8 mouse cellular contexts compared by ENCODE assay signal in genomic region chr10:80139439-80139775, GRCm38 (mm10). TPM values are rescaled to one million over a fixed set of nuclear protein-coding genes. Genes with fewer than 3 reads are reported as not detected.
DNase-seq lines count a peak whose midpoint lies in the region; ATAC-seq and TF ChIP-seq lines count a peak whose summit lies in the region.

No protein-coding gene starts in this region.

- 2% methylated on average over 10 of the region's 10 CpGs for WGBS in spleen, adult 2 months
- WGBS in limb, embryonic 13.5 days: 1% methylated on average over 10 of the region's 10 CpGs
- 2% methylated on average over 9 of the region's 10 CpGs for WGBS in stomach, embryonic 15.5 days

- no peak overlapping the region for H3K27ac ChIP-seq in spleen, adult 2 months (ENCODE audit: insufficient read depth, low read length)
- 0 out of 2 replicates have a peak overlapping the region, but pooled peaks have one; percentile 28 for H3K27ac ChIP-seq in limb, embryonic 13.5 days
- H3K27ac ChIP-seq in stomach, embryonic 15.5 days: peak overlapping the region; percentile 75

- peaks cover 19% of the 10 kb centered on the region for H3K4me1 ChIP-seq in spleen, adult 2 months (ENCODE audit: control insufficient read depth, insufficient read depth, insufficient read length)
- H3K4me1 ChIP-seq in limb, embryonic 13.5 days: peaks cover 61% of the 10 kb centered on the region
- H3K4me1 ChIP-seq in stomach, embryonic 15.5 days: peaks cover 46% of the 10 kb centered on the region

- H3K9me3 ChIP-seq in limb, embryonic 13.5 days: 0 out of 2 replicates have a peak, but pooled peaks cover 5% of the 10 kb centered on the region
- no peaks in the 10 kb centered on the region for H3K9me3 ChIP-seq in stomach, embryonic 15.5 days

- peak overlapping the region; percentile 82 for H3K9ac ChIP-seq in limb, embryonic 13.5 days
- H3K9ac ChIP-seq in stomach, embryonic 15.5 days: peak overlapping the region; percentile 65

- TF ChIP-seq POLR2A in spleen, adult 2 months (IDR thresholded peaks at IDR 0.05; ENCODE audit: low read depth, low read length): no peak

- peaks cover 10% of the 10 kb centered on the region; the same call in 1 of the 2 replicates for H3K27me3 ChIP-seq in spleen, adult 2 months (ENCODE audit: control insufficient read depth, insufficient read depth, low read length)
- H3K27me3 ChIP-seq in limb, embryonic 13.5 days: peaks cover 49% of the 10 kb centered on the region
- H3K27me3 ChIP-seq in stomach, embryonic 15.5 days (replicated peaks): peaks cover 16% of the 10 kb centered on the region

- TF ChIP-seq CTCF in spleen, adult 2 months (IDR thresholded peaks at IDR 0.05; ENCODE audit: extremely low read depth, insufficient read depth, insufficient read length, insufficient replicate concordance): no peak

- peaks cover 6% of the 10 kb centered on the region; the same call in 1 of the 2 replicates for H3K36me3 ChIP-seq in spleen, adult 2 months (ENCODE audit: control insufficient read depth, insufficient read depth, low read length)
- H3K36me3 ChIP-seq in limb, embryonic 13.5 days: peaks cover 28% of the 10 kb centered on the region
- H3K36me3 ChIP-seq in stomach, embryonic 15.5 days: peaks cover 6% of the 10 kb centered on the region

- H3K4me3 ChIP-seq in spleen, adult 2 months (ENCODE audit: extremely low read depth, insufficient read depth, insufficient read length): peak overlapping the region; percentile 58
- H3K4me3 ChIP-seq in limb, embryonic 13.5 days: peak overlapping the region; percentile 62
- peak overlapping the region; percentile 63 for H3K4me3 ChIP-seq in stomach, embryonic 15.5 days (replicated peaks)

- ATAC-seq in limb, embryonic 13.5 days (ENCODE audit: low FRiP score, low read depth): peak; percentile 3; the same call in 1 of the 2 replicates
- ATAC-seq in stomach, embryonic 15.5 days (ENCODE audit: insufficient read depth, low FRiP score, low read depth): peak; percentile 0; the same call in 1 of the 2 replicates
- no peak for ATAC-seq in megakaryocyte progenitor cell, adult 5-6 weeks (replicated peaks; ENCODE audit: poor library complexity)

- H3K4me2 ChIP-seq in limb, embryonic 13.5 days (replicated peaks): peak overlapping the region; percentile 99
- H3K4me2 ChIP-seq in stomach, embryonic 15.5 days: peak overlapping the region; percentile 99

- peak; percentile 81 for DNase-seq in cerebellum, adult 9-10 months
- DNase-seq in cerebellum, adult 18-20 months: no peak
- no peak for DNase-seq in spleen, adult 2 months (ENCODE audit: low read depth in 1 of 2, low spot score in 2 of 2)
- DNase-seq in spleen, adult 18-20 months: no peak
- DNase-seq in embryo, embryonic 9.5 days (ENCODE audit: extremely low spot score): no peak

RNA-seq across cellular contexts. Expression of gene Atp5d, which starts 1.0 kb away (rescaled TPM):
- polyA plus RNA-seq in spleen, adult 2 months (2012; rRNA removed): 592 and 782 TPM in 2 replicates
- polyA plus RNA-seq in limb, embryonic 13.5 days (2015; fragmentation: Nextera tagmentation; extraction: Ambion mirVana): 456 and 475 TPM in 2 replicates
- polyA plus RNA-seq in stomach, embryonic 15.5 days (2015; fragmentation: Nextera tagmentation; extraction: Ambion mirVana): 544 and 602 TPM in 2 replicates
- 187 and 199 TPM in 2 replicates for total RNA-seq in megakaryocyte progenitor cell, adult 5-6 weeks (2015)
- 37.6 and 39.3 TPM in 2 replicates for total RNA-seq in megakaryocyte progenitor cell, adult 5-6 weeks (2017)

RNA-seq across cellular contexts. Expression of gene Cbarp, which starts 1.2 kb away (rescaled TPM):
- polyA plus RNA-seq in spleen, adult 2 months (2012; rRNA removed): 11.9 and 13.4 TPM in 2 replicates
- 7.4 and 8.1 TPM in 2 replicates for polyA plus RNA-seq in limb, embryonic 13.5 days (2015; fragmentation: Nextera tagmentation; extraction: Ambion mirVana)
- 5.1 and 6.7 TPM in 2 replicates for polyA plus RNA-seq in stomach, embryonic 15.5 days (2015; fragmentation: Nextera tagmentation; extraction: Ambion mirVana)
- total RNA-seq in megakaryocyte progenitor cell, adult 5-6 weeks (2015): 3.8 and 4.8 TPM in 2 replicates
- 2.0 and 2.2 TPM in 2 replicates for total RNA-seq in megakaryocyte progenitor cell, adult 5-6 weeks (2017)

RNA-seq across cellular contexts. Expression of gene Midn, which starts 8.7 kb away (rescaled TPM):
- 128 and 157 TPM in 2 replicates for polyA plus RNA-seq in spleen, adult 2 months (2012; rRNA removed)
- polyA plus RNA-seq in limb, embryonic 13.5 days (2015; fragmentation: Nextera tagmentation; extraction: Ambion mirVana): 22.9 and 23.2 TPM in 2 replicates
- polyA plus RNA-seq in stomach, embryonic 15.5 days (2015; fragmentation: Nextera tagmentation; extraction: Ambion mirVana): 16.0 and 19.8 TPM in 2 replicates
- 21.4 and 22.2 TPM in 2 replicates for total RNA-seq in megakaryocyte progenitor cell, adult 5-6 weeks (2015)
- 12.7 and 17.9 TPM in 2 replicates for total RNA-seq in megakaryocyte progenitor cell, adult 5-6 weeks (2017)

RNA-seq across cellular contexts. Expression of gene Stk11, which starts 23.8 kb away (rescaled TPM):
- 120 and 144 TPM in 2 replicates for polyA plus RNA-seq in spleen, adult 2 months (2012; rRNA removed)
- polyA plus RNA-seq in limb, embryonic 13.5 days (2015; fragmentation: Nextera tagmentation; extraction: Ambion mirVana): 17.1 and 17.4 TPM in 2 replicates
- polyA plus RNA-seq in stomach, embryonic 15.5 days (2015; fragmentation: Nextera tagmentation; extraction: Ambion mirVana): 16.9 and 19.2 TPM in 2 replicates
- total RNA-seq in megakaryocyte progenitor cell, adult 5-6 weeks (2015): 71.7 and 81.1 TPM in 2 replicates
- 159 and 172 TPM in 2 replicates for total RNA-seq in megakaryocyte progenitor cell, adult 5-6 weeks (2017)

RNA-seq across cellular contexts. Expression of gene Cirbp, which starts 26.4 kb away (rescaled TPM):
- polyA plus RNA-seq in spleen, adult 2 months (2012; rRNA removed): 144 and 151 TPM in 2 replicates
- polyA plus RNA-seq in limb, embryonic 13.5 days (2015; fragmentation: Nextera tagmentation; extraction: Ambion mirVana): 149 and 194 TPM in 2 replicates
- 90.3 and 103 TPM in 2 replicates for polyA plus RNA-seq in stomach, embryonic 15.5 days (2015; fragmentation: Nextera tagmentation; extraction: Ambion mirVana)
- total RNA-seq in megakaryocyte progenitor cell, adult 5-6 weeks (2015): 16.1 and 18.4 TPM in 2 replicates
- total RNA-seq in megakaryocyte progenitor cell, adult 5-6 weeks (2017): 35.4 and 60.4 TPM in 2 replicates
